Mouse (Mus musculus): ENCODE data around the gene Sidt2. TPM values are rescaled to one million over a fixed set of nuclear protein-coding genes. Genes with fewer than 3 reads are reported as not detected.
A peak's percentile ranks its signal among the peaks of the same experiment; 100 is the strongest.

Sidt2 gene
- polyA plus RNA-seq, 1 experiment from 2014 or later, result 48.3 TPM

- H3K36me3 ChIP-seq, result peaks cover 37% of the 10 kb centered on the region
- H3K27ac ChIP-seq (replicated peaks), result no peak overlapping the region
- no peak for ATAC-seq (ENCODE audit: low FRiP score, low read depth)
- no peak overlapping the region for H3K4me2 ChIP-seq
- no peaks in the 10 kb centered on the region for H3K27me3 ChIP-seq
- no peaks in the 10 kb centered on the region for H3K9me3 ChIP-seq
- H3K9ac ChIP-seq, result no peak overlapping the region
- 0 out of 2 replicates have a peak, but pooled peaks cover 6% of the 10 kb centered on the region for H3K4me1 ChIP-seq (replicated peaks)
- WGBS, result 79% methylated on average over 11 of the region's 11 CpGs
- H3K4me3 ChIP-seq, result no peak overlapping the region
These were observed 22.3 kb downstream of the Sidt2 start for GRCm38 (mm10) chr9:45932571-45933415.

- Histone ChIP-seq H3K27ac (replicated peaks) (no peak overlapping the region), H3K4me1 (replicated peaks) (0 out of 2 replicates have a peak, but pooled peaks cover 6% of the 10 kb centered on the region), H3K9me3 (no peaks in the 10 kb centered on the region), H3K4me2 (no peak overlapping the region), H3K27me3 (no peaks in the 10 kb centered on the region), H3K9ac (no peak overlapping the region), H3K4me3 (no peak overlapping the region), H3K36me3 (peaks cover 45% of the 10 kb centered on the region)
- 36% methylated on average over 1 of the region's 1 CpGs for WGBS
- no peak for ATAC-seq (ENCODE audit: low FRiP score, low read depth)
These were observed 23.1 kb downstream of the Sidt2 start for GRCm38 (mm10) chr9:45931958-45932357.

DNA sequence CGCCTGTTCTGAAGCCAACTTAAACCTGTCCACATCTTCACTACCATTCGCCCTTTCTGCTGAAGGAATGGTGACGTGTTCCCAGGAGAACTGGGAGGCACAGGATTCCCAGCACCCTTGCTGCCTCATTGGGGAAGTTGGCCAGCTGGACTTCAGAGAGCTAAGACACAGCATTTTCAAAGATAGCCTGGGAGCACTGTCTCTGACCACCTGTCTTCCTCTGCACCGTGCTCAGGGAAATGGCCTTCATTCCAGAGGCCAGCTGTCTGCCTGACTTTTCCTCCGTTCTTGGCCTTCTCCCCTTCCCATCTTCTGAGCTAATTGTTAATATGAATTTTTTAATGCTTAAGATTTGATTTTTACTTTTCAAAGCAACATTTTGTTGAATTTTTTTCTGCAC, 25.8 kb downstream of the Sidt2 start:
- 85% methylated on average over 5 of the region's 5 CpGs for WGBS
- H3K36me3 ChIP-seq, result peaks cover 64% of the 10 kb centered on the region
- ATAC-seq (ENCODE audit: low FRiP score, low read depth), result no peak

GRCm38 (mm10) chr9:45919895-45920294, 35.2 kb downstream of the Sidt2 start:
- peaks cover 70% of the 10 kb centered on the region for H3K36me3 ChIP-seq
- ATAC-seq (ENCODE audit: low FRiP score, low read depth), result no peak
- 63% methylated on average over 1 of the region's 1 CpGs for WGBS

More for the DNA sequence above, 25.8 kb downstream of the Sidt2 start:
- Histone ChIP-seq H3K27ac (replicated peaks) (no peak overlapping the region), H3K4me2 (no peak overlapping the region), H3K4me1 (replicated peaks) (no peaks in the 10 kb centered on the region), H3K9me3 (no peaks in the 10 kb centered on the region), H3K9ac (no peak overlapping the region), H3K27me3 (no peaks in the 10 kb centered on the region), H3K4me3 (no peak overlapping the region)

GRCm38 (mm10) chr9:45917041-45917934, 37.8 kb downstream of the Sidt2 start:
- H3K27me3 ChIP-seq, result no peaks in the 10 kb centered on the region
- 61% methylated on average over 5 of the region's 5 CpGs for WGBS
- H3K9ac ChIP-seq, result no peak overlapping the region
- H3K4me1 ChIP-seq (replicated peaks), result peaks cover 14% of the 10 kb centered on the region
- peak overlapping the region; percentile 64 for H3K27ac ChIP-seq (replicated peaks)
- ATAC-seq (ENCODE audit: low FRiP score, low read depth), result peak; percentile 95
- peaks cover 80% of the 10 kb centered on the region for H3K36me3 ChIP-seq
- H3K4me3 ChIP-seq, result no peak overlapping the region
- H3K4me2 ChIP-seq, result no peak overlapping the region
- H3K9me3 ChIP-seq, result no peaks in the 10 kb centered on the region

More at GRCm38 (mm10) chr9:45919895-45920294, 35.2 kb downstream of the Sidt2 start:
- Histone ChIP-seq H3K4me1 (replicated peaks) (peaks cover 14% of the 10 kb centered on the region), H3K4me2 (no peak overlapping the region), H3K4me3 (no peak overlapping the region), H3K9me3 (no peaks in the 10 kb centered on the region), H3K9ac (no peak overlapping the region), H3K27me3 (no peaks in the 10 kb centered on the region), H3K27ac (replicated peaks) (no peak overlapping the region)

DNA sequence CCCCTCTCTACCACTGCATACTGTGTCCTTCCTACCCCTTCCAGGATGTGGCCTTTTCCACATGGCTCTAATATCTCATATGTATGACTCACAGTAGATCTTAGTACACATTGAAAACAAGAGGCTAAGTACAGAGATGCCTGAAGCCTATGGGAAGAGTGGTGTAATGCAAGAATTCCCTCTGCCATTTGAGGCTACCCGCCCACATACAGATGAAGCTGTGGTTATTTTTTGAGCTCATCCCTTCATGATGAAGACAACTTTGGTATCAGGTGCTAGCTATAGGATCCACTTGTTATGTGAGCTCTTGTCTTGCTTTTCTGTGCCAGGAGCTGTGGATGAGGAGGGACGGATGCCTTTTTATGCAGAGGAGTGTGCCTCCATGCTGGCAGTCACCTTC, 39.4 kb downstream of the Sidt2 start:
- Histone ChIP-seq H3K4me3 (no peak overlapping the region), H3K9me3 (no peaks in the 10 kb centered on the region), H3K27me3 (no peaks in the 10 kb centered on the region), H3K36me3 (peaks cover 84% of the 10 kb centered on the region), H3K27ac (replicated peaks) (no peak overlapping the region), H3K9ac (no peak overlapping the region), H3K4me1 (replicated peaks) (peaks cover 14% of the 10 kb centered on the region), H3K4me2 (no peak overlapping the region)
- ATAC-seq (ENCODE audit: low FRiP score, low read depth), result no peak
- WGBS, result 89% methylated on average over 2 of the region's 2 CpGs

DNA sequence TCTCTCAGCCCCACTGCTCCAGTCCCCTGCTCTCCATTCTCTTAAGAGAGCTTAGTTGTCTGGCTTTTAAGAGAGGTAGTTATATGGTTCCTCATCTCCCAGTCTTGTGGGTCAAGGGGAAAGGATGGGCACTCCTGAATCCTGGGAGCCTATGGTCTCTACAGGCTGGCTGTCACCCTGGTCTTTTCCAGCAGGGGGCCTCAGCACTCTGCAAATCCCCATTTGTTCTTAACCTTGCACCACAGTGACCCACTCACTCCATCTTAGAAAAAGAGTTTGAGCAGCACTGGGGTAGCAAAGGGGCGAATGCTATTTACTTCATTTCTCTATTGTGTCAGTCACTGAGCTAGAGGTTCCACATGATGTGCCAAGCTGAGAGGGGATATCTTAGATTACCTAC, 43.4 kb downstream of the Sidt2 start:
- peaks cover 66% of the 10 kb centered on the region for H3K36me3 ChIP-seq
- H3K27me3 ChIP-seq, result no peaks in the 10 kb centered on the region
- peaks cover 16% of the 10 kb centered on the region for H3K4me1 ChIP-seq (replicated peaks)
- 75% methylated on average over 1 of the region's 1 CpGs for WGBS
- no peak overlapping the region for H3K27ac ChIP-seq (replicated peaks)
- H3K9ac ChIP-seq, result no peak overlapping the region
- H3K4me2 ChIP-seq, result no peak overlapping the region
- H3K4me3 ChIP-seq, result no peak overlapping the region
- no peaks in the 10 kb centered on the region for H3K9me3 ChIP-seq
- no peak for ATAC-seq (ENCODE audit: low FRiP score, low read depth)

DNA sequence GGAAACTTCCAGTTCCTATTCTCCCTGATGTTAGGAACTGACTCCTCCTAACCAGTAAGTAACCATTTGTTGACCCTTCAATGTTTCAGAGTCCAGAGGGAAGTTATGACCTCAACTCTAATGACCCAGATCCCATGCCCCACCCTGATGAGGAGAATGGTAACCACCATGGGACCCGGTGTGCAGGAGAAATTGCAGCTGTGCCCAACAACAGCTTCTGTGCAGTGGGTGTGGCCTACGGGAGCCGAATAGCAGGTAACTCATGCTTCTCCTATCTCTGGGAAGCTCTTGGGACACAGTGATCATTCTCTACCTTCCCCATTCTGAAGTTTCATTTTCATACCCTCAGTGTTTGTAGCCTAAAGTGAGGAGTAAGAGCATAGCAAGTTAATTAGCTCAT, 44.1 kb downstream of the Sidt2 start:
- Histone ChIP-seq H3K9me3 (no peaks in the 10 kb centered on the region), H3K4me2 (no peak overlapping the region), H3K4me3 (no peak overlapping the region), H3K27me3 (no peaks in the 10 kb centered on the region), H3K9ac (no peak overlapping the region), H3K27ac (replicated peaks) (no peak overlapping the region), H3K4me1 (replicated peaks) (peaks cover 16% of the 10 kb centered on the region), H3K36me3 (peaks cover 62% of the 10 kb centered on the region)
- WGBS, result 96% methylated on average over 3 of the region's 3 CpGs
- ATAC-seq (ENCODE audit: low FRiP score, low read depth), result no peak

DNA sequence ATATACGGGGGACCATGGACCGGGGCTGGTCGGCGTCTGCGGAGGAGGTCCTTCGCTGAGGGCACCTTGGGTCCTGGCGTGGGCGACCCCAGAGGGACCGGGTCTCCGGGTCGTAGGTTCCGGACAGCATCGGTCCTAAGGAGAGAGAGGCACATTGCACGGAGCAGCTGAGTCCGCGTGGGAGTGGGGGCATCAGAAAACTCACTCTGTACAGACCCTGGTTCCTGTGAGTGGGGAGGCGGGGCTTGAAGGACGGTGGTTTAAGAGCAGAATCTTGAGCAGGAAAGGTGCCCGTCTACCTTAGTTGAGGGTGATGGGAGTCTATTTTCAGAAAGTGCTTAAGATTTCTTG, 48.0 kb downstream of the Sidt2 start:
- Histone ChIP-seq H3K4me2 (peak overlapping the region; percentile 87), H3K36me3 (peaks cover 41% of the 10 kb centered on the region), H3K4me1 (replicated peaks) (peaks cover 36% of the 10 kb centered on the region), H3K9ac (peak overlapping the region; percentile 90), H3K9me3 (no peaks in the 10 kb centered on the region), H3K27ac (replicated peaks) (peak overlapping the region; percentile 98), H3K4me3 (peak overlapping the region; percentile 82), H3K27me3 (no peaks in the 10 kb centered on the region)
- ATAC-seq (ENCODE audit: low FRiP score, low read depth), result no peak; the same call in 1 of the 2 replicates
- WGBS, result under 1% methylated on average over 19 of the region's 19 CpGs

GRCm38 (mm10) chr9:45906355-45907077, 48.5 kb downstream of the Sidt2 start, which contains the start of the genes Pcsk7 and Rnf214:
Pcsk7 (plus strand) TSS chr9:45906497.
Rnf214 (minus strand) TSS chr9:45906911.
- Histone ChIP-seq H3K27ac (replicated peaks) (peak within 1 kb of the TSS; percentile 98), H3K36me3 (peaks cover 41% of the 10 kb centered on the region), H3K4me2 (peak within 1 kb of the TSS; percentile 87), H3K4me1 (replicated peaks) (peaks cover 36% of the 10 kb centered on the region), H3K9me3 (no peaks in the 10 kb centered on the region), H3K4me3 (peak within 1 kb of the TSS; percentile 82), H3K9ac (peak within 1 kb of the TSS; percentile 90), H3K27me3 (no peaks in the 10 kb centered on the region)
- under 1% methylated on average over 73 of the region's 80 CpGs for WGBS
- ATAC-seq (ENCODE audit: low FRiP score, low read depth), result peak; percentile 95

GRCm38 (mm10) chr9:45905811-45906237, 49.2 kb downstream of the Sidt2 start:
- 2% methylated on average over 23 of the region's 27 CpGs for WGBS
- H3K27me3 ChIP-seq, result no peaks in the 10 kb centered on the region
- peak overlapping the region; percentile 90 for H3K9ac ChIP-seq
- peak overlapping the region; percentile 98 for H3K27ac ChIP-seq (replicated peaks)
- peaks cover 40% of the 10 kb centered on the region for H3K36me3 ChIP-seq
- H3K9me3 ChIP-seq, result no peaks in the 10 kb centered on the region
- peak overlapping the region; percentile 82 for H3K4me3 ChIP-seq
- H3K4me1 ChIP-seq (replicated peaks), result peaks cover 36% of the 10 kb centered on the region
- ATAC-seq (ENCODE audit: low FRiP score, low read depth), result no peak; the same call in 1 of the 2 replicates
- peak overlapping the region; percentile 87 for H3K4me2 ChIP-seq
